Mouse (Mus musculus): Measurements from ENCODE around the gene Lbhd2. TPM values are rescaled to one million over a fixed set of nuclear protein-coding genes. Genes with fewer than 3 reads are reported as not detected.

Gene Lbhd2
- total and polyA plus RNA-seq, 3 experiments: not detected

DNA sequence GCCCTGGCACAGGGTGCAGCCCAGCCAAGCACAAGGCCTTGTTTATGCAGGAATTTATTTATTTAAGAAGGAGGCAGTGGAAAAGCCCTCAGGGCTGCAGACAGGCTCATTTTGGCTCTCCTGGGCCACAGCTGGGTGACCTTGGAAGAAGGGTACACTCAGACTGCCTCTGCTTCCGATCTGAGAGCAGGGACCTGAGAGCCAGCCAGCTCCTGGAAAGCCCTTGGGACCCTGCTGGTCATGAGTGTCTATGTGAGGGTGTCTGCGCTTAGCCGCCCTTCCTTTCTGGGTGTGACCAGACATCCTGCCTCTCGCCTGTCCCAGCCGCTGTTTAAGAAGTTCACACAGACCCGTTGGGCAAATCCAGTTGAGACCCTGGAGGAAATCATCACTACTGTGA lies 43.8 kb downstream of the Lbhd2 start:
- H3K27ac ChIP-seq: peak overlapping the region; percentile 51
- WGBS: 26% methylated on average over 6 of the region's 6 CpGs

DNA sequence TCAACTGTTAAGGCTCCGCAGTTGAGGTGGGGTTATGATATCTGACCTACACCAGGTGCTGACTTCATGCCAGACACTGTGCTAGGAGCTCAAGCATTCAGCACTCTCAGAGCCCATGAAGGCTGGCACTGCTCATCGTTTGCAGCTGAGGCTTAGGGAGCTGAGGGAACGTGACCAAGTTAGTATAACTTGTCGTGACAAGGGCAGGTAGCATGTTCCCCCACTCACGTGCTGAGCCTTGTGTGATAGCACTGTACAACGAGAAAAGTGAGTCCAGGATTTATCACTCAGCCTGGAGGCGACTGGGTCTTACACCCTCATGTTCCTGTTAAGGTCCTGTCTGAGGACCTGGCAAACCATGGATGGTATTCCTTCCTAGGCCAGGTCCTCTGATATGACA lies 45.0 kb downstream of the Lbhd2 start:
- TF ChIP-seq EP300 (IDR thresholded peaks at IDR 0.05; ENCODE audit: insufficient read depth, low read depth, low read length): no peak
- no peak for TF ChIP-seq POLR2A (IDR thresholded peaks at IDR 0.05; ENCODE audit: insufficient read depth, low read depth, low read length)
- no peak for TF ChIP-seq CTCF (IDR thresholded peaks at IDR 0.05)
- Histone ChIP-seq H3K4me3 (no peak overlapping the region), H3K27ac (no peak overlapping the region), H3K9ac (ENCODE audit: low read depth, low read length) (no peak overlapping the region), H3K27me3 (ENCODE audit: control insufficient read depth, insufficient read depth, low read length) (no peaks in the 10 kb centered on the region), H3K4me1 (ENCODE audit: control insufficient read depth, insufficient read depth, low read length) (peaks cover 30% of the 10 kb centered on the region), H3K79me2 (replicated peaks; ENCODE audit: control insufficient read depth, insufficient read depth, low read length) (no peaks in the 10 kb centered on the region), H3K36me3 (ENCODE audit: control insufficient read depth, insufficient read depth, low read length) (no peaks in the 10 kb centered on the region)
- intact Hi-C loops (cut with DNase I): no loop called here
- 89% methylated on average over 7 of the region's 7 CpGs for WGBS
- no peak for DNase-seq

More for the DNA sequence above, 43.8 kb downstream of the Lbhd2 start:
- TF ChIP-seq EP300 (IDR thresholded peaks at IDR 0.05; ENCODE audit: insufficient read depth, low read depth, low read length): peak; percentile 86
- 0 out of 2 replicates have a peak, but pooled peaks have one; percentile 26 for TF ChIP-seq POLR2A (IDR thresholded peaks at IDR 0.05; ENCODE audit: insufficient read depth, low read depth, low read length)
- TF ChIP-seq CTCF (IDR thresholded peaks at IDR 0.05): no peak
- Histone ChIP-seq H3K4me1 (ENCODE audit: control insufficient read depth, insufficient read depth, low read length) (peaks cover 22% of the 10 kb centered on the region), H3K4me3 (no peak overlapping the region), H3K79me2 (replicated peaks; ENCODE audit: control insufficient read depth, insufficient read depth, low read length) (no peaks in the 10 kb centered on the region), H3K9ac (ENCODE audit: low read depth, low read length) (no peak overlapping the region), H3K36me3 (ENCODE audit: control insufficient read depth, insufficient read depth, low read length) (no peaks in the 10 kb centered on the region), H3K27me3 (ENCODE audit: control insufficient read depth, insufficient read depth, low read length) (no peaks in the 10 kb centered on the region)
- peak; percentile 78 to 85 for DNase-seq
- intact Hi-C loops (cut with DNase I): no loop called here

DNA sequence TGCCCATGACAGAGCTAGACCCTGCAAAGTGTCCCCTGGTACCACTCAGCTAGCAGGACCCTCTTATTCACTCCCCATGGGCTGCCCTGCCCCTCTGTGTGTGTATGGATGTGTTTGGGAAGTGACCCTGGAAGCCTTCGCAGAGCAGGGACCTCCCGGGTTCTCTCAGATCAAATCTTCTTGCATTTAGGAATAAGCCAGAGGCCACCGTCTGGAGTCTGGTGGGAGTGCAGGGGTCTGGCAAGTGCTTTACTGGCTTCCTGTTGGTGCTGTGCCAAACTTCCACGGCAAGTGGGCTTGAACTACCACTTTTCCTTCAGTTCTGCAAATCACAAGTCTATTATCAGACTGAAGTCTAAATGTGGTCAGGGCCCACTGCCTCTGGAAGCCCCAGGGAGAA lies 47.4 kb downstream of the Lbhd2 start:
- H3K27me3 ChIP-seq (ENCODE audit: control insufficient read depth, insufficient read depth, low read length): no peaks in the 10 kb centered on the region
- no peak overlapping the region for H3K27ac ChIP-seq
- no peak for DNase-seq
- H3K4me1 ChIP-seq (ENCODE audit: control insufficient read depth, insufficient read depth, low read length): peaks cover 39% of the 10 kb centered on the region
- no peaks in the 10 kb centered on the region for H3K36me3 ChIP-seq (ENCODE audit: control insufficient read depth, insufficient read depth, low read length)
- intact Hi-C loops (cut with DNase I): no loop called here
- no peaks in the 10 kb centered on the region for H3K79me2 ChIP-seq (replicated peaks; ENCODE audit: control insufficient read depth, insufficient read depth, low read length)
- no peak overlapping the region for H3K9ac ChIP-seq (ENCODE audit: low read depth, low read length)
- WGBS: 46% methylated on average over 4 of the region's 4 CpGs
- no peak for TF ChIP-seq POLR2A (IDR thresholded peaks at IDR 0.05; ENCODE audit: insufficient read depth, low read depth, low read length)
- TF ChIP-seq CTCF (IDR thresholded peaks at IDR 0.05): no peak
- no peak for TF ChIP-seq EP300 (IDR thresholded peaks at IDR 0.05; ENCODE audit: insufficient read depth, low read depth, low read length)
- no peak overlapping the region for H3K4me3 ChIP-seq

DNA sequence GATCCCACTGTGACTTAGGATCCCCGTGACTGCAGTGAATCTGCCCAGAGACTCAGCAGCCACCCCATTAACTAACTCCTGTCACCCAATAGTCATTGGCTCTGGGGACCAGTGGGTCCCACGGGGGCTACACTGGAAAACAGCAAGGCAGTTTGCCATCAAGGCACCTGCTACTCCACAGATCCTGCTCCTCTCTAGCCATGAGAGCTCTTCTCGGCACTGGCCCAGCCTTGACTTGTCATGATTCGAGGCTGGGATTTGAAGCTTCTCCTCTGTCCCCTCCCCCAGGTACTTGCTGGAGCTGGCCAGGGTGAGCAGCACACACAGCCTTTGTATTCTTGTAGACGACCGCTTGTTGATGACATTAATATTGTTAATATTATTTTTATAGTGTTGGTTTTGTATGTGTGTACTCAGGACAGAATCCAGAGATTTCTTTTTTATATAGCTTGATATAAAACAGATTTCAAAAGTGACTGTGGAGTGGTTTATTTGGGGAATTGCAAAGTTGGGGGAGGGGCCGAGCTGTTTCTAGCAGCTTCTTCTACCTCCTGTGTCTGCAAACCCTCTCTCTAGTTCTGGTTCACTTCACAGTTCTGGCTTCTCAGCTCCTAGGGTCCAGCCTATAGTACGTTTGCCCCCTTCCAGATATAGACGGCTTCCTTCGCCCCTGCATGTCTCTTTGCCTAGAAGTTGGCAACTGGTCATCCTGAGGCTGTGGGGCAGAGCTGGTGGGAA lies 48.1 kb downstream of the Lbhd2 start:
- no peaks in the 10 kb centered on the region for H3K79me2 ChIP-seq (replicated peaks; ENCODE audit: control insufficient read depth, insufficient read depth, low read length)
- peaks cover 37% of the 10 kb centered on the region for H3K4me1 ChIP-seq (ENCODE audit: control insufficient read depth, insufficient read depth, low read length)
- no peaks in the 10 kb centered on the region for H3K27me3 ChIP-seq (ENCODE audit: control insufficient read depth, insufficient read depth, low read length)
- no peak overlapping the region for H3K9ac ChIP-seq (ENCODE audit: low read depth, low read length)
- no peak for DNase-seq
- H3K27ac ChIP-seq: no peak overlapping the region
- WGBS: 67% methylated on average over 10 of the region's 10 CpGs
- intact Hi-C loops (cut with DNase I): no loop called here
- H3K36me3 ChIP-seq (ENCODE audit: control insufficient read depth, insufficient read depth, low read length): no peaks in the 10 kb centered on the region
- TF ChIP-seq EP300 (IDR thresholded peaks at IDR 0.05; ENCODE audit: insufficient read depth, low read depth, low read length) (no peak), POLR2A (IDR thresholded peaks at IDR 0.05; ENCODE audit: insufficient read depth, low read depth, low read length) (no peak), CTCF (IDR thresholded peaks at IDR 0.05) (no peak)
- H3K4me3 ChIP-seq: no peak overlapping the region

DNA sequence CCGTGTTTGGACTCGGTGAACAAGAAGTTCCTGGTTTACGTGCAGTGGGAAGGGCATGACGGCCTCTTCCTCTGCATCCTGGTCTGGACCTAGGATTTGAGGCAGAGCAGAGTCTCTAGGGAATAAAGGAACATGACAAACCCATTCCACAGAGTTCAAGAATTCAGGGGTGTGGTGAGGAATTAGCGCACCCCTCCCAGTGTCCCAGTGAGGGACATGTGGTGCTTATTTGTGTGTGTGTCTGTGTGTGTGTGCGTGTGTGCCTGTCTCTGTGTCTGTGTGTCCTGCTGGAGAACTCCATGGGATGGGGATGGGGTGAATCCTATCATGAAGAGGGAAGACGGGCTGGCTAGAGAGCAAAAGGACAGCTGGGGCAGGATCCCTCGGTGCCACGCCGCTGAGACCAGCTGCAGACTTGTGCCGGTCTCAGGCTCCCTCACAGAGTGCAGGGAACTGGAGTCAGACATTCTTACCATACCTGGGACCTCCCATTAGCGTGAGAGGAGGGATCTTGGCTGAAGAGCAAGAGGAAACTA lies 48.8 kb downstream of the Lbhd2 start:
- DNase-seq: peak; percentile 61 to 63
- Histone ChIP-seq H3K36me3 (ENCODE audit: control insufficient read depth, insufficient read depth, low read length) (no peaks in the 10 kb centered on the region), H3K4me1 (ENCODE audit: control insufficient read depth, insufficient read depth, low read length) (peaks cover 35% of the 10 kb centered on the region), H3K4me3 (no peak overlapping the region), H3K9ac (ENCODE audit: low read depth, low read length) (no peak overlapping the region), H3K79me2 (replicated peaks; ENCODE audit: control insufficient read depth, insufficient read depth, low read length) (no peaks in the 10 kb centered on the region), H3K27ac (no peak overlapping the region), H3K27me3 (ENCODE audit: control insufficient read depth, insufficient read depth, low read length) (no peaks in the 10 kb centered on the region)
- intact Hi-C loops (cut with DNase I): no loop called here
- WGBS: 41% methylated on average over 12 of the region's 12 CpGs
- TF ChIP-seq EP300 (IDR thresholded peaks at IDR 0.05; ENCODE audit: insufficient read depth, low read depth, low read length): peak; percentile 87
- TF ChIP-seq POLR2A (IDR thresholded peaks at IDR 0.05; ENCODE audit: insufficient read depth, low read depth, low read length): no peak

DNA sequence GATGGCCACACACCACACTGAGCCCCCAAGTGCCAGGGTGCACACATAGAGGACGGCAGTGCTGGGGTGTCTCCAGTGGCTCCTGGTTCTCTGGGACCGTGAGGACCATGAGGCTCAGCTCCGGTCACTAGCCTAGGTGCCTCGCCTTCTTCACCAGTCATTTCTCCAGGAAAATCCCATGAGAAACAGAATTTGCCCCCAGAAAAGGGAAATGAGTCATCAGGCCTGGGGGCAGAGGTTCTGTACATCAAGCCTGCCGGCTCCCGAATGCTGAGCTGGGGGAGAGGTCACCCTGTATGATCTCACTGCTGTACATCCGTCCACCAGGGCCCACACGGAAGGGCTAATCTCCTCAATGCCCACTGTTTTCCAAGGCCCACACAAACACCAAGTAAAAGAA lies 49.3 kb downstream of the Lbhd2 start:
- H3K27me3 ChIP-seq (ENCODE audit: control insufficient read depth, insufficient read depth, low read length): no peaks in the 10 kb centered on the region

More for the DNA sequence above, 49.3 kb downstream of the Lbhd2 start:
- TF ChIP-seq CTCF (IDR thresholded peaks at IDR 0.05) (no peak), EP300 (IDR thresholded peaks at IDR 0.05; ENCODE audit: insufficient read depth, low read depth, low read length) (no peak), POLR2A (IDR thresholded peaks at IDR 0.05; ENCODE audit: insufficient read depth, low read depth, low read length) (no peak)
- Histone ChIP-seq H3K27ac (no peak overlapping the region), H3K79me2 (replicated peaks; ENCODE audit: control insufficient read depth, insufficient read depth, low read length) (no peaks in the 10 kb centered on the region), H3K4me3 (no peak overlapping the region), H3K36me3 (ENCODE audit: control insufficient read depth, insufficient read depth, low read length) (no peaks in the 10 kb centered on the region), H3K4me1 (ENCODE audit: control insufficient read depth, insufficient read depth, low read length) (peaks cover 33% of the 10 kb centered on the region), H3K9ac (ENCODE audit: low read depth, low read length) (no peak overlapping the region)
- intact Hi-C loops (cut with DNase I): no loop called here
- DNase-seq: no peak
- WGBS: 44% methylated on average over 8 of the region's 8 CpGs

Measured in heart, adult 2 months (tissue).